Mouse (Mus musculus) T-helper 2 cell (primary cell): Measurements from ENCODE around the gene A430005L14Rik.
"Not testable (repeated sequence)": the region's sequence is repeated elsewhere in the genome, so short reads cannot be mapped to it uniquely, and the experiment has no call there.

Experiments used
- in situ Hi-C: fragments of 300-600 bp; cut with MboI, MseI; formaldehyde crosslinking; loops from one replicate; pipeline ENCODE4 v1.15.1; 2025; ENCODE audit warnings: high pct_unique_total_duplicates

The A430005L14Rik gene

GRCm38 (mm10) chr4:153956569-153957405 is at the start of gene A430005L14Rik:
A430005L14Rik (plus strand) TSS chr4:153957237.
- in situ Hi-C loops, result loop anchor here (25.0 kb wide), 2 partner anchors 1256 to 1519 kb away; partner anchors contain the start of gene Ski

- in situ Hi-C loops, result loop anchor here (10.0 kb wide), 1 partner anchor 457 kb away; no protein-coding TSS in a partner anchor
Measured at GRCm38 (mm10) chr4:153907573-153907972, 49.5 kb upstream of the A430005L14Rik start.

GRCm38 (mm10) chr4:153913635-153914034 is 43.4 kb upstream of the A430005L14Rik start:
- in situ Hi-C loops, result no loop called here

DNA sequence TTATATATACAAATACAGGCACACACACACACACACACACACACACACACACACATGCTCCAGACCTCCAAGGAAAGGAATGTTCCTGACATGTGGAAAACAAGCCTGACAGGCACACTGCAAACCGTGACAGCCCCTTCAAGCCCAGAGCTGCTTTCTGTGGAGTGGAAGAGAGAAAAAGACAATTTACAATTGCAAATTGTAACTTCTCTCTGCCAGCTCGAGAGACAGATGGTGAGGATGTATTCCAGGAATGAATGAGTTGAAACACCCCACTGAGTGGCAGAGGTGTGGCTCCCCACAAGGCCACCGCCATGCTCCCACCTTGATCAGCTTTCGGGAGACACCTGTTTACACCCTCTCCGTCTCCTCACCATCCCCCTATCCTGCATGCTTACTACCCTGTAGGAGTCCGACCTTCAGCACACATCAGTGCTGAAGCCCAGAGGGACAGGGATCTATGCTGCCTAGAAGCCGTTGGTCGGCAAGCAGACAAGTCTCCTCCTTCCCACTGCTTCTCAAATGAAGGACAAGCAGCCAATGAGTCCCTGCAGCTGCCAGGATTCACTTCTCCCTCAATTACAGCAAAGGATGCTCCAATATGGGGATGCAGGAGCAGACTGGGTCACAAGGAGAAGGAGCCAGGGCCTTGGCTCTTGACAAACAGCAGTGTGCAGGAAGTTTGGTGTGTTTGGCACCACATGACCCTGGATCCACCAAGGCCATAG is 39.1 kb upstream of the A430005L14Rik start:
- in situ Hi-C loops, result no loop called here

DNA sequence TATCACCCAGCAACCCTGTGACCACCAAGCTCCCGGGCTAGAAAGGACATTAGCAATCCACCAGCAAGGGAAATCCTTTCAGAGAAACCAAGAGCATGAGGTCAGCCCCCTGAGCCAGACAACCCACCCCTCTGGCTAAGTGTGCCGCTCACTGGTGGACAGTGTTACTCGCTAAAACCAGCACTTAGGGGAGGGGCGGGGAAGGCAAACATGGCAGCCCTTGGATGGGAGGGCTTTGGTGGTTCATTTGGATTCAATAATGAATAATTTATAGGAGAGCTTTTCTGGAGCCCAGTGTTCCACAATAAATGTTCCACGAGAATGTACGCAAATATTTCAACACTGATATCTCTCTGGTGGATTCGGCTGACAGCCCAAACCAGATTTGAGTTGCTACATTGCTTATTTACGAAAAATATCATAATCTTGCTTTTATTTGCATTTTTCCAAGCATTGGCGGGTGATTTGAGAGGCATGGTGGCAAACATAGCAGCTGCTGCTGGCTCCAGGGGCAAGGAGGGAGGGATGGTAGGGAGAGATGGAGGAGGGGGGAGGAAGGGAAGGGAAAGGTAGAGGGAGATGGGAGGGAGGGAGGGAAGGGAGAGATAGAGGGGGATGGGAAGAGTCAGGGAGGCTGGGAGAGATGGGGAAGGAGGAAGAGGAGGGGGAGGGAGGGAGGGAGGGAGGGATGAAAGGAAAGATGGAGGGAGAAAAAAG is 36.4 kb upstream of the A430005L14Rik start:
- in situ Hi-C loops, result no loop called here

DNA sequence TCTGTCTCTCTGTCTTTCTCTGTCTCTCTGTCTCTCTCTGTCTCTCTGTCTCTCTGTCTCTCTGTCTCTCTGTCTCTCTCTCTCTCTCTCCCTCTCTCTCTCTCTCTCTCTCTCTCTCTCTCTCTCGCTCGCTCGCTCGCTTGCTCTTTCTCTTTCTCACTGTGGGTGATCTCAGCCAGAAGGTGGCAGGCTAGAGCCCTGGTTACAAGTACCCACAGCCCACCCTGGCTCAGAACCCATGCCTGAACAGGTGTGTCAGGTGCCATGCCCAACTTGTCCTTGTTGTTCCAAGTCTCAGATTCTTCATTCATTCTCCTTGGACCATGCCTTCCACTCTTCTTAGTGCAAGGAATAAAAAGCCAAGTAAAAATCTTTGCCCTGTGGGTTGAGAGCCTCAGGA is 34.9 kb upstream of the A430005L14Rik start:
- in situ Hi-C loops, result not testable (repeated sequence)

DNA sequence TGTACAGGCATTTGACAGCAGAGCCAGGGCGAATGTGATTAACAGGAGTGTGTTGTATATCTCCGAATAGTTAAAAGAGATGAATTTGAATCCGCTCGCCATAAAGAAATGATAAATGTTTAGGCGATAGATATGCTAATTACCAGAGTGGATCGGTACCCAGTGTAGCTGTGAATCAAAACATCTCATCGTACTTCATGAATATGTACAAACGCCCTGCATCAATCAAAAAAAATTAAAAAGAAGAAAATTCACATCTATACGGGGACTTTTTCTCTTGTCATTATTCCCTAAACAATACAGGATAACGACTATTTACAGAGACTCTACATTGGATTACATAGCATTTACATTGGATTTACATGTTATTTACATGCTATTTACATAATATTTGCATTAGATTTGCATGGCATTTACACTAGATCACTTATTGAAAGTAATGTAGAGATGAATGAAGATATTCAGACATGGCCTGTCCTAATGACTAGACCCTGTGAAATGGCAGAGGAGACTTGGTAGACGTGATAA is 28.2 kb upstream of the A430005L14Rik start:
- in situ Hi-C loops, result no loop called here

DNA sequence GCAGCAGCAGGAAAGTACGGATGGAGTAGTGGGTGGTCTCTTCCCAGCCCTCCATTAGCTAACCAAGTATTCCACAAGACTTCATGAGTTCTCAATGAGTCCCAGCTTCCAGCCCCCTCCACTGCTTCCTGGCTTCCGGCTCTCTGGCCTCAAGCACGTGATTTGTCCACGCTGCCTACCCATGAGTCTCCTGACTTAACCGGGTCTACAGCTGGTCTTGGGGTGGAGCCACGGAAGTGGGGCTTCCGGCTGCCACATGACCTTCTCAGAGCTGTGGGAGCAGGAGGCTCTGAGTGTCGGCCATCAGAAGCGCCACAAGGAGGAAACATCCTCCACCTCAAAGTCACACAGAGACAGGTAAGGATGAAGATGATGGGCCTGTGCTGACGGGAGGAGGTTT is 27.6 kb upstream of the A430005L14Rik start:
- in situ Hi-C loops, result no loop called here

- in situ Hi-C loops, result no loop called here
Measured at GRCm38 (mm10) chr4:153929921-153930320, 27.1 kb upstream of the A430005L14Rik start.

DNA sequence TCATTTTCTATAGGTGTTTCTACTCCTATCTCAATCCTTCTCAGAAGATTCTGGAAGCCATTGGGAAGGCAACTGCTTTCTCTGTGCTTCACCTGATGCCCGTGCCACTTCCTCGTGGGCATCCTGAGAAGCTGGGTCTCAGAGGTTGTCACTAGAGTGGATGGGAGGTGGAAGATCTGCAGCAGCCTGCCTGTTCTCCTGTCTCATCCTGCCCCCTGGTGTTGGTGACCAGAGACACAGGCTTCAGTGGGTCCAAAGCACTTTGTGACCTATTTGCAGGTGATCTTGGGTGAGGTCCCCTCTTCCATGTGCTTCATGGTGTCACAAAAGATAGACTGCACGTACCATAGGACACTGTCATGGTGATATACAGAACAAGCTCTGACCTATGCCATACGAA is 13.8 kb upstream of the A430005L14Rik start:
- in situ Hi-C loops, result no loop called here

DNA sequence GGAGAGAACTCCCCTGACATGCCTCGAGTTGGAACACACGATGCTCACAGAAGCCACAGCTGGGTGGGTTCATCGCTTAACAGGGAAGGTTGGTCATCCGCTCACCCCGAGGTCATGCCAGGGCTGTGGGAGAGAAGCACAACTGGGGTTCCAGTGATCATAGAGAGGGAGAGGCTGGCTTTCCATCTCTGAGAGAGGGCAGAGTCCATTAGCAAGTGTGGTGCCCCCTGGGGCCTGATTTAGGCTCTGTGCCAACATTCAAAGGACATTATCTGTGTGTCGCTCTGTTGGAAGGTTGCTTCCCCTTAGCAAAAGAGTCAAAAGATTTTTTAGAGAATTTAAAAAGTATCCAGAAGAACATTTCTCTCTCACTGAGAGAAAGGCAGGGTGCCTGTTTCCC is 12.8 kb upstream of the A430005L14Rik start:
- in situ Hi-C loops, result no loop called here

GRCm38 (mm10) chr4:153945741-153946140 is 11.3 kb upstream of the A430005L14Rik start:
- in situ Hi-C loops, result no loop called here

- in situ Hi-C loops, result loop anchor here (25.0 kb wide), 2 partner anchors 1262 to 1513 kb away; partner anchors contain the start of gene Ski
Measured at GRCm38 (mm10) chr4:153950372-153950771, 6.7 kb upstream of the A430005L14Rik start.

DNA sequence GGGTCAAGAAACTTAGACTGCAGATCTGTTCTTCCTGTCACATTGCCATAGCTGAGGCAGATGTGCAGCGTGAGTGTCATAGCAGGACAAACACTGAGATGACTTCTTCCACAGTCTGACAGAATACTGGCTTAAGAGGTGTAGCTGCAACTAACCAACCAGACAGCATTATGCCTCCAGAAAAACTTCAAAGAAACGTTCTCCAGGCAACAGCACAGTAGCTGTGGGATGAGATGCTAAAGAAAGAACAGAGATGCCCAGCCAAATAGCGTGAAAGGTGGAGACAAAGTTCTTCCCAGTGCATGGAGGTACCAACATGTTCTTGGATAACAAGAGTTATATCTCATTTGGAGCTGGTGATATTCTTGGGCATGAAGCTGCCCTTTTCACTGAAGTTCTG is 5.9 kb upstream of the A430005L14Rik start:
- in situ Hi-C loops, result loop anchor here (25.0 kb wide), 2 partner anchors 1261 to 1514 kb away; partner anchors contain the start of gene Ski

GRCm38 (mm10) chr4:153951692-153952091 is 5.3 kb upstream of the A430005L14Rik start:
- in situ Hi-C loops, result loop anchor here (25.0 kb wide), 2 partner anchors 1261 to 1514 kb away; partner anchors contain the start of gene Ski

GRCm38 (mm10) chr4:153955651-153956050 is 1.4 kb upstream of the A430005L14Rik start:
- in situ Hi-C loops, result loop anchor here (25.0 kb wide), 2 partner anchors 1257 to 1518 kb away; partner anchors contain the start of gene Ski

DNA sequence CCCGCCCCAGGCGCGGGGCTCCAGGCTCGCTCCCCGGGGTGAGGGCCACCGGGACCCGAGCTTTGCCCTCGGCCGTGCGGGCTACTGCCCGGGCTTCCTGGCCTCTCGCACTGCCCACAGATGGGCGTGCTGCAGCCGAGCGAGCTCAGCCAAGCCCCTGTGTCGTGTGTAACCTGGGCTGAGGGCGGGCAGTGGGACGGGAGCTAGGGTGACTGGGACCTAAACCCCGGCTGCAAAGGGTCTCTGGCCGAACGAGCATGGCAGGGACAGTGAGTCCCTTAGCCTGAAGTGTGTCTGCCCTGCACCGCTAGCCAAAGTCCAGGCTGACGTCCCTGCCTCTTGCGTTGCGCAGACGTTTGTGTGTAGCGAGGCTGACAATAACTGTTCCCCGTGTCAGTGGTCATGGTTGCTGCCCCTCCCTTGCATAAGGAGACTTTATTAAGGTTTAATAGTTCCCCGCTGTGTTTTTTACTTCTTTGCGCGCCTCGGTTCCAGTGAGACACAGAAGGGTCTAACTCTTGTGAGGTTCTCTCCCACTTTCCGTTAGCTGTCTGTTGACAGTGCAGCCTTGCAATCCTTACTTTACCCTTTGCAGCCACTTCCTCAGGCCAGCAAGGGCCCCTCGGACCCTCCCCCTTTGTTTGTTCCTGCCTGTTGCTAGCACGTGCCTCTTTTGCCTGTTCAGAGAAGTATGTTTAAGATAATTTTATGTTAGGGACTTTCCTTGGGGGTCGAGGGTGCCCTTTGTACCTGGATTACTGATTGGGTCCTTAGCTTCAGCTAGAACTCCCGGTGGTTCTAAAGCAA is 610 bp downstream of the A430005L14Rik start:
- in situ Hi-C loops, result loop anchor here (25.0 kb wide), 2 partner anchors 1255 to 1520 kb away; partner anchors contain the start of gene Ski

DNA sequence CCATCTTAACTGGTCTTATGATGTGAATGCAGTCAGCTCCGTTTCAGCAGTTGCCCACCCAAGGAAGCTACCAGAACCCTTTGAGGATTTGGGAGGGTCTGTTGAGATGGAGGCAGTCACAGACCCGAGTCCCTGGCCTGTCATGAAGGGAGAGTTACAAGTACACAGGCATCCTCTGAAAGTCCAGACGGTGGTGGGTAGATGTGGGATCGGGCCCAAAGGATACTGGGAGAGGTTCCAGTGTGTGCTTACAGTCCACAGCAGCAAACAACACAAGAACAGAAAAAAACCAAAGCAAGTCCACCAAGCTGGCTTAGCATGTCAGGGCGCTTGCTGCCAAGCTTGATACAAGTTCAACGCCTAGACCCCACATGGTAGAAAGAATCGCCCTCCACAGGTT is 5.6 kb downstream of the A430005L14Rik start:
- in situ Hi-C loops, result loop anchor here (25.0 kb wide), 2 partner anchors 1250 to 1525 kb away; partner anchors contain the start of gene Ski

GRCm38 (mm10) chr4:153966651-153967050 is 9.6 kb downstream of the A430005L14Rik start:
- in situ Hi-C loops, result loop anchor here (25.0 kb wide), 2 partner anchors 1246 to 1529 kb away; partner anchors contain the start of gene Ski

- in situ Hi-C loops, result loop anchor here (25.0 kb wide), 2 partner anchors 1245 to 1530 kb away; partner anchors contain the start of gene Ski
Measured at GRCm38 (mm10) chr4:153967556-153967955, 10.5 kb downstream of the A430005L14Rik start.
